Mouse (Mus musculus) stomach, embryonic 14.5 days (tissue): ENCODE data around the gene Dennd2c. TPM values are rescaled to one million over a fixed set of nuclear protein-coding genes. Genes with fewer than 3 reads are reported as not detected.

Experiments used
- ATAC-seq: fragments of 200-750 bp; cut with Nextera tagmentation; 2 replicates; pipeline ENCODE4 v1.8.0; 2017; ENCODE audit warnings: low read depth, moderate TSS enrichment; ENCODE audit not compliant: insufficient number of reproducible peaks, insufficient read depth, low FRiP score
- H3K27ac ChIP-seq: fragments of 300-500 bp; sonication (generic); 2 replicates; pipeline ENCODE4 v1.5.1; 2014; ENCODE audit warnings: mild to moderate bottlenecking, low read length, moderate library complexity, mixed read lengths
- H3K27me3 ChIP-seq: fragments of 300-500 bp; sonication (generic); 2 replicates; pipeline ENCODE4 v1.6.1; 2014; ENCODE audit warnings: low read length, control low read depth, mixed read lengths; ENCODE audit not compliant: control insufficient read depth, insufficient read depth
- H3K36me3 ChIP-seq: fragments of 300-500 bp; sonication (generic); 2 replicates; pipeline ENCODE4 v1.6.1; 2014; ENCODE audit warnings: mild to moderate bottlenecking, control low read depth, low read length, moderate library complexity, mixed read lengths; ENCODE audit not compliant: control insufficient read depth, insufficient read depth
- H3K4me1 ChIP-seq: fragments of 300-500 bp; sonication (generic); 2 replicates; pipeline ENCODE4 v1.6.1; 2014; ENCODE audit warnings: low read length, control low read depth, mixed read lengths; ENCODE audit not compliant: control insufficient read depth, insufficient read depth
- H3K4me2 ChIP-seq: fragments of 300-500 bp; sonication (generic); replicated peaks from 2 replicates; pipeline ENCODE4 v1.6.1; 2014; ENCODE audit warnings: low read depth, low read length, control low read depth
- H3K4me3 ChIP-seq: fragments of 300-500 bp; sonication (generic); 2 replicates; pipeline ENCODE4 v1.5.1; 2014; ENCODE audit warnings: low read depth, low read length, control low read depth
- H3K9ac ChIP-seq: fragments of 300-500 bp; sonication (generic); replicated peaks from 2 replicates; pipeline ENCODE4 v1.6.1; 2014; ENCODE audit warnings: low read depth, mild to moderate bottlenecking, control low read depth, low read length, moderate library complexity, mixed read lengths
- H3K9me3 ChIP-seq: fragments of 300-500 bp; sonication (generic); 2 replicates; pipeline ENCODE4 v1.6.1; 2016; ENCODE audit warnings: low read depth, low read length, control low read depth; ENCODE audit not compliant: control insufficient read depth
- WGBS: fragments of 180-500 bp; shearing (Covaris S2); extraction: QIAGEN DNeasy Blood & Tissue Kit; methylation state at CpG from one replicate; pipeline ENCODE4 v1.1.7; 2014; 5-methylcytosine and 5-hydroxymethylcytosine counted together
- polyA plus RNA-seq: library from polyadenylated mRNA; unstranded; fragments of >200 nt; fragmentation: Nextera tagmentation; extraction: Ambion mirVana; gene quantifications from 2 replicates; pipeline ENCODE4 v1.2.1, GENCODE M21; 2014

Gene Dennd2c
- 6.2 and 8.2 TPM in 2 replicates for polyA plus RNA-seq

DNA sequence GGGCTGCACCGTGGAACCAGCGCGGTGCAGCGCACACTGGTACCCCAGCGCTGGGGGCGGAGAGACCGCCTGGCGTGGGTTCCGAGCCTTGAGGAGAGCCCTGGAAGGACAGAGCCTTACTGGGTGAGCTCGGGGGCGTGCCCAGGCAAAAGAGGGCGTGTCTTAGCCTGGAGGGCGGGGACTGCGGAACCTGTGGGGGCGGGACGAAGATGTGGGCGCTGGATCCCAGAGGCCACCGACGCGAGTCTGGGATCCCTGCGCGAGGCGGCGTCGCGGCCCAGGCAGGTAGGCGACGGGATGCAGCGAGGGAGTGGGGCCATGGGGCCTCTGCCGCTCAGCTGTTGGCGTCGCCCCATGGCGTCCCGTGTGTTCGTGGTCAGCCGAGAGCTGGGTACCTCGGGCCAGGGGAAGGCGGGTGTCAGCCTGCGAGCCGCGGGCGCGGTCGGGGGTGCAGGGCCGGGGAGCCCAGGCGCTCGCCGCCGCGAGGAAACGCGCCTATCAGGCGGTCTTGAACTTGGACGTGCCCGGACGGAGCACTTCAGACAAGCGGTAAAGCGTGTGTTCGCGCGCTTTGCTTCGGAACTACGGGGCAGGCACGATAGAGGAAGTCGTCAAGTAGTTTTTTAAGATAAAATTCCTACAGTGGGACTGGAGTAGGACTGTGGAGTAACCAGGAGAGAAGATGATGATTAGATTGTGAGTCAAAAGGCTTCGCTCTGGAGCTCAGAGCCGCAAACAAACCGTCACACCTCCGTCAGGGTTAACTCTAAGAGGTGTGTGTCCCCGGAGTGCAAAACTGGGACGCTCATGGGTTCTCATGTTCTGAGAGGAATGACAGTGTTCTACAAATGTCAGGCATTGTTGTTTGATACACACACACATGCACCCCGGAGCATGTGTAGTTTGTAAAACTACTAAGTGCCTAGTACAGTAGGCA, at the start of gene Dennd2c:
TSS of gene Dennd2c (plus strand) at position 151 of the 937 bp plus-strand sequence.
- peak within 1 kb of the TSS; percentile 26 for H3K9ac ChIP-seq
- H3K4me1 ChIP-seq: peaks cover 5% of the 10 kb centered on the region; the same call in 1 of the 2 replicates
- no peaks in the 10 kb centered on the region for H3K9me3 ChIP-seq
- peak within 1 kb of the TSS; percentile 92 for H3K4me2 ChIP-seq
- no peaks in the 10 kb centered on the region for H3K27me3 ChIP-seq
- H3K4me3 ChIP-seq: peak within 1 kb of the TSS; percentile 43
- peak; percentile 98 for ATAC-seq
- H3K27ac ChIP-seq: no peak within 1 kb of the TSS
- 1% methylated on average over 72 of the region's 72 CpGs for WGBS
- H3K36me3 ChIP-seq: no peaks in the 10 kb centered on the region

DNA sequence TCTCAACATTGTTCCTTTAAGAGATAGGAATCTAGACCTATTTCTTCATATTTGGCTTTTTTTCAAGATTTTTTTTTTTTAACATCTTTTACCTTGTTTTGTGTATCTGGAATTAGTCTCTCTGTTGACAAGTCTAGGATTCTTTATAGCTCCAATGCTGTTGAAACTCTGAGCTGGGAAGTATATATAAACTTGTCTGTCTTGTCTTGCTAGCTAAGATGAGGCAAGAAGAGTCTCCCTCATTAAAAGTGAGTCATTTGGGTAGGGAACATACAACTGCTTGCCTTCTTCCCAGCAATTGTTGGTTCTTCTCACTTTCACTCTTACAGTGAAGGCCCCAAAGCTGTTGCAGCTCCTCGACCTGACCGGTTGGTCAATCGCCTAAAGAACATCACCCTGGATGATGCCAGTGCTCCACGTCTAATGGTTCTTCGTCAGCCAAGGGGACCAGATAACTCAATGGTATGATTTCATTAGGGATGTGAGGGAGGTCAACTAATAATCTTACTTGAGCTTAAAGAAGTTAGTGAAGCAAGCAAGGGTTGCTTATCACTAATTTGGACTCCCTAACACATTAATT, 46.3 kb upstream of the Dennd2c start:
- Histone ChIP-seq H3K4me3 (no peak overlapping the region), H3K27ac (no peak overlapping the region), H3K4me2 (no peak overlapping the region), H3K9ac (no peak overlapping the region), H3K9me3 (no peaks in the 10 kb centered on the region), H3K36me3 (peaks cover 65% of the 10 kb centered on the region), H3K27me3 (no peaks in the 10 kb centered on the region), H3K4me1 (peaks cover 5% of the 10 kb centered on the region; the same call in 1 of the 2 replicates)
- no peak for ATAC-seq
- 92% methylated on average over 5 of the region's 5 CpGs for WGBS

DNA sequence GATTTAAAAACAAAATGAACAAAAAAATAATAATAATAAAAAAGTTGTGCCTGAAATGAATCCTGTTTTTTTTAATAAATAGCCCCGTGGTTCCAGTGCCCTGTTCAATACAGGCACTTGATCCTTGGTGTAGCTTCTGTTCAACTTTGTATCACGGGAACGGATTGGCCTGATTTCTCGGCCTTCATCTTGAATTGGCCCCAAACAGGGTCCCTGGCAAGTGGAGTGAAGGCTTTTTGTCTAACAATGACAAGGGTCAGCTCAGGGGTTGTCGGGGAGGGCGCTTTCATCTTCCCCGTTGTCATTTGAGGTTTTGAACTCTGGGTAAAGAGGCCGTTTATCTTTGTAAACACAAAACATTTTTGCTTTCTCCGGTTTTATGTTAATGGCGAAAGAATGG, 44.7 kb upstream of the Dennd2c start:
- ATAC-seq: peak; percentile 42; the same call in 1 of the 2 replicates
- 4% methylated on average over 10 of the region's 10 CpGs for WGBS
- H3K27ac ChIP-seq: peak overlapping the region; percentile 66; the same call in 1 of the 2 replicates

DNA sequence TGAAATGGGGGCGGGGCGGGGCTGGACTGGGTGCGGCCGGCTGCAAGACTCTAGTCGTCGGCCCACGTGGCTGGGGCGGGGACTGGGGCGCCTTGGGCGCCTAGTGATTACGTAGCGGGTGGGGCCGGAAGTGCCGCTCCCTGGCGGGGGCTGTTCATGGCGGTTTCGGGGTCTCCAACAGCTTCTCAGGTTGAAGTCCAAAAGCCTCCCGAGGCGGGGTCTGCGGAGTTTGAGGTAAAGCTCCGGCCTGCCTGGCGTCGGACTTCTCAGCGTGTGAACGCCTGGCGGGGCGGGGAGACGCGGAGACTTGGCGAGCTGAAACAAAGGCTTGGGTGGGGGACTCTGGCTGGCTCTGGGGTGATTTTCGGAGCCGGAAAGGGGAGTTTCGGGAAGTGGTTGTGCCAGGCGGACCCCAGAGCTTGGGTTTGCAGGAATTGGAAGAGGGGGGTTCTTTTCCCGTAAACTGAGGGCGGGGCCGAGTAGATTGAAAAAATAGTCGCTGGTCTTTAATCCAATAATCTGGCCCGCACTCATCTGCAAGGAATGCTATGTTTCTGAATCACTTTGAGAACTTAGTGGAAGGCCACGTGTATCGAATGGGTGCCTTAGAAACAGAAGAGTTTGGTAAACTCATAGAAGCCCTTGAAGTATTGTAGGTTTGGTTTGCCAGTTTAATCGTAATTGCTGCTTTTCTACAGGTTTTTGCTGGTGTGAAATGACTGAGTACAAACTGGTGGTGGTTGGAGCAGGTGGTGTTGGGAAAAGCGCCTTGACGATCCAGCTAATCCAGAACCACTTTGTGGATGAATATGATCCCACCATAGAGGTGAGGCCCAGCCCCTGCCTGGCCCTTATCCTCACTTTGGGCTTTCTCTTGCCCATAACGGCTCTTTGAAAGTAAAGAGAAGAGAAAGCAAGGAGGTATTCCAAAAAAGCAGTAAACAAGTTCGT, 43.9 kb upstream of the Dennd2c start, which contains the start of gene Nras:
TSS of gene Nras (plus strand) at position 79 of the 951 bp plus-strand sequence.
- Histone ChIP-seq H3K9me3 (no peaks in the 10 kb centered on the region), H3K9ac (peak within 1 kb of the TSS; percentile 79), H3K4me1 (peaks cover 5% of the 10 kb centered on the region; the same call in 1 of the 2 replicates), H3K27ac (peak within 1 kb of the TSS; percentile 97), H3K27me3 (no peaks in the 10 kb centered on the region), H3K4me3 (peak within 1 kb of the TSS; percentile 85), H3K4me2 (peak within 1 kb of the TSS; percentile 84), H3K36me3 (peaks cover 66% of the 10 kb centered on the region)
- peak; percentile 98 for ATAC-seq
- 2% methylated on average over 46 of the region's 46 CpGs for WGBS

More for the DNA sequence above, 44.7 kb upstream of the Dennd2c start:
- no peaks in the 10 kb centered on the region for H3K9me3 ChIP-seq
- peak overlapping the region; percentile 85 for H3K4me3 ChIP-seq
- peaks cover 5% of the 10 kb centered on the region; the same call in 1 of the 2 replicates for H3K4me1 ChIP-seq
- H3K9ac ChIP-seq: no peak overlapping the region
- peaks cover 63% of the 10 kb centered on the region for H3K36me3 ChIP-seq
- H3K4me2 ChIP-seq: peak overlapping the region; percentile 51
- no peaks in the 10 kb centered on the region for H3K27me3 ChIP-seq

DNA sequence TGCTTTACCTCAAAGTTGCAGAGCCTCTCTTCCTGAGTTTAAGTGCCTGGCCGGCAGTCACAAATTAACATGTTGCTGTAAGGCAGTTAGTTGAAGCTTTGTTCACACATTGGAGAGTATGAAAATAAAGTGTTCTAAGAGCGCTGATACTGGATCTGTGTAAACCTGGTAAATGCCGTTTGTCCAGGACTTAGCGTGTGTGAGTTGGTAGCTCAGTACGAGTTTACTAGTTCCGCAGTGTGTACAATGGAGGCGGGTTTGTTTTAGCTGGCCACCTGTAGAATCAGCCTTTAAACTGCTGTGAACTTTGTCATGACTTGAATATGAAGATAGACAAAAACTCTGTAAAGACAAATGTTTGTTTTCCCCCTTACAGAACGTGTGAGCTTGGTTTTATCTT, 35.5 kb upstream of the Dennd2c start:
- ATAC-seq: no peak
- H3K4me1 ChIP-seq: no peaks in the 10 kb centered on the region
- no peaks in the 10 kb centered on the region for H3K9me3 ChIP-seq
- no peak overlapping the region for H3K27ac ChIP-seq
- H3K36me3 ChIP-seq: peaks cover 52% of the 10 kb centered on the region
- WGBS: 78% methylated on average over 8 of the region's 8 CpGs
- H3K4me3 ChIP-seq: no peak overlapping the region
- H3K9ac ChIP-seq: no peak overlapping the region
- H3K27me3 ChIP-seq: no peaks in the 10 kb centered on the region
- no peak overlapping the region for H3K4me2 ChIP-seq

DNA sequence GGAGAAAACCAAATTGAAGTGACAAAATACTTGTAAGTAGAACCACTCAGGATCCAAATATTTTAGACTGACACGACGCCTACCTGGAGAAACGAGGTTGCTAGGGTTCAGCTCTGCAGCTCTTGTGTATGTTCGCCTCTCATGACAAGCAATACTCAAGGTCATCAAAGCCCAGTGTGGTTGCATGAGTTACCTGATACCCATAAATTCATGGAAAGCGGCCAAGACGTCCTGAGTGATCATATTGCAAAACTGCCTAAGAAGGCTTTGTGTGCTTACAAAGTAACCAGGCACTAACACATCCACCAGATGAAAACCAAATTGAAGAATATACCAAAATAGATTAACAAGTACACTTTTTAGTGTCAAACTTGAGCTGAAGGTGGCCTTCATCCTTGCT, 33.4 kb upstream of the Dennd2c start:
- H3K36me3 ChIP-seq: peaks cover 32% of the 10 kb centered on the region
- 90% methylated on average over 6 of the region's 6 CpGs for WGBS
- no peak for ATAC-seq
- no peaks in the 10 kb centered on the region for H3K4me1 ChIP-seq
- no peak overlapping the region for H3K4me2 ChIP-seq
- H3K9ac ChIP-seq: no peak overlapping the region
- H3K9me3 ChIP-seq: no peaks in the 10 kb centered on the region
- H3K27me3 ChIP-seq: no peaks in the 10 kb centered on the region
- H3K4me3 ChIP-seq: no peak overlapping the region
- H3K27ac ChIP-seq: no peak overlapping the region

DNA sequence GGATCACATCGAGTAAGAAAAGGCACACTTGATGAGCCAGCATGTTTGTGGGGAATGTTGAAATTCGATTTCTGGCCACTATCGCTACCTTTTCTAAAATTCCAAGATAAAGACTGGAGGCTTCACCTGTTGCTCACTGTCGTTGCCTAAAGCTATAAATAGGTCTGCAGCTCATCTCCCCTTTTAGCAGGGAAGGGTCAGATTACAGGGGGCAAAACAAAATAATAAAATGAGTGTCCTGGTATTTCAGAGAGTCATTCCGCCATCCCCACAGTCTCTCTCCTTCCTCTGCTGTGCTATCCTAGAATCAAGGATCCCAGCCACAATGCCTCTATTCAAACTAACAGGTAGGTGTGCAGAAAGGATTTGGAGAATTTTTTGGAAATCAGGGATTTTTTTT, 28.6 kb upstream of the Dennd2c start, which contains the start of gene Ampd1:
TSS of gene Ampd1 (plus strand) at position 244 of the 400 bp plus-strand sequence.
- Histone ChIP-seq H3K4me3 (no peak within 1 kb of the TSS), H3K27me3 (no peaks in the 10 kb centered on the region), H3K27ac (no peak within 1 kb of the TSS), H3K4me2 (no peak within 1 kb of the TSS), H3K9me3 (no peaks in the 10 kb centered on the region), H3K36me3 (peaks cover 5% of the 10 kb centered on the region), H3K9ac (no peak within 1 kb of the TSS), H3K4me1 (no peaks in the 10 kb centered on the region)
- ATAC-seq: no peak
- 56% methylated on average over 5 of the region's 5 CpGs for WGBS
